Mouse (Mus musculus) CD8-positive naive resting alpha-beta T cell, adult 57 days (primary cell): ENCODE measurements around the gene Pla2g2f. TPM values are rescaled to one million over a fixed set of nuclear protein-coding genes. Genes with fewer than 3 reads are reported as not detected.

Experiments used
- total RNA-seq: library from RNA; stranded (reverse); gene quantifications from one replicate; pipeline ENCODE4 v1.2.4, GENCODE M21; 2023

Pla2g2f gene
- total RNA-seq = not detected

DNA sequence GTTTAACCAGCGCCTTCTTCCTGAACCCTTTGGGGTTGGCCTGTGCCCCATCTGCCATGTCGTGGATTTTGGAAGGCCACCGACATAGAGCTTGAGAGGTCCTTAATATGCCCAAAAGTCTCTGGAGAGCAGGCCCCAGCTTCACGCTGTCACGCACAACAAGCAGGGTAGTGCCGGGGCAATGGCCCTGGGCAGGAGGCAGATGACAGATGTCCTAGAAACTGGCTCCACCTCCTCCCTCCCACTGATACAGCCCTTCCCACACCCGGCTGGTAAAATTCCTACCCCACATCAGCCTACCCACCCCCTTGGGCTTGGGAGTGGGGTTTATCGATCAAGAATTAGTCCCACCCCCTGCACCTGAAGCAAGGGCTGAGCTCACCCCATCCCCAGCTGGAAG, at the start of gene Pla2g2f:
TSS of gene Pla2g2f (minus strand) at position 211 of the 400 bp plus-strand sequence.

DNA sequence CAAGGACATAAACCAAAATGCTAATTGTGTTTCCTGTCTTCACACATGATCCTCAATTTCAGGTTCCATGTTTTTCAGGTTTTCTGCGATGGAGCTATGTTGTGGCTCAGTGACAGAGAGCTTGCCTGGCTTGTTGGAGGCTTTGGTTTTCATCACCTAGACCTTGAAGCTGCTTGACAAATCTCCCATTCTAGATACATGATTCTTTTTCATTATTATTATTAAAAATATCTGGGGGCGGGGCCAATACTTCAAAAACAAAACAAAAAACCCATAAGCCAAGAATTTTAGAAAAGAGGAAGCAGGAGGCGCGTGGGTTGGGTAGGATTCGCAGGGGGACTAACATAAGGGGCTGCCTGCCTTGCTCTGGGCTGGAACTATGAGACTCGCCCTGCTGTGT, 18.0 kb upstream of the Pla2g2f start, which contains the start of gene Pla2g2d:
TSS of gene Pla2g2d (plus strand) at position 301 of the 400 bp plus-strand sequence.

DNA sequence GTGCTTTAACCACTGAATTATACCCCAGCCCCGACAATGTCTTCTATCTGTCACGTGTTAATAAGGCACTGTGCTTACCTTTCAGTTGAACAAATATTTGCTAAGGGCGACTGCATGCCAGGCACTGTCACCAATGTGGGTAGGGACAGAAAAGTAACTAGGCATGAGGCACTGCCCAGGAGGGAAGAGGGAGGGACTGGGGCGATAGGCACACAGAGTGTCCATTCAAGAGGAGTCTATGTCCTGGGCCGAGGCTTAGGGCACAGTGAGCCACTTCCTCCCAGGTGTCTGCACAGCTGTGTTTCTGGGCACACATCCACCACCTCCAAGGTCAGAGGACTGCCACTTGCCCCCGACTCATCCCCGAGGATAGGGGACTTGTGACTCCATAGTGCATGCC, 20.4 kb downstream of the Pla2g2f start, which contains the start of gene Ubxn10:
TSS of gene Ubxn10 (minus strand) at position 137 of the 400 bp plus-strand sequence.

DNA sequence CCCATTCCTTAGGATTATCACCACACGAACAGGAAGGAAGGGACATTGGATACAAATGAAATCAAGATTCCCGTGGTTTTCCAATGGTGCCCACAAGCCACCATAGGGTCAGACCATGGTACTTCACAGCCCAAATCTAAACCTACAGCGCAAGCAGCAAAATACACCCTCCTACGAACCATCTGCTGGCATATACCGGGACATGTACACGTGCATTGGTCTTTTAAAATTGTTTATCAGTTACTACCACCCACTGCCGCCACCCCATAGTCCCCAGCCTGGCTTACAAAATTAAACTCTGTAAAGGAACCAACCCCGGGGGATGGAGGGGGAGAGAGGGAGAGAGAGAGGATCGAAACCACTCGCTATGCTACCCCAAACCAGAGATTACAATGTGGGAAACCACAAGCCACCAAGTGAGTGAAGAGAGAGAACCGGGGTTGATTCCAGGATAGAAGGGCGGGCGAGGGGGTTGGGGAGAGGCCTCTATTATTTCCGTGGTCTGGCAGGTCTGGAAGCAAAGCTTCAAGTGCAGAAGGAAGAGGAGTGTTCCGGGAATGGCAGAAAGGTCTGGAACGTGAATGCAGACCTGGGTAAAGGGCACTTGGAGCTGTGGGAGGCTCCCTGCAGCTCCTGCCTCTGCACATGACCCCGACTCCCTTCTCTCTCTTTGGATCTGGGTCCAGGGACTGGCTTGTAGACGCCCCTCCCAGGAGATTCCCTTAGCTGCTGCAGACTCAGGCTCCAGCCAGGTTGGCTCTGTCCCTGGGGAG, 32.9 kb downstream of the Pla2g2f start, which contains the start of gene Pla2g2c:
TSS of gene Pla2g2c (plus strand) at position 439 of the 773 bp plus-strand sequence.

Other genes starting within 250 kb of the Pla2g2f start
- gene Vwa5b1, start 121.7 kb downstream of the Pla2g2f start, total RNA-seq = not detected
- gene Pla2g2c, start 32.8 kb downstream of the Pla2g2f start, total RNA-seq = 0.43 TPM
- gene Ubxn10, start 20.5 kb downstream of the Pla2g2f start, total RNA-seq = 0.18 TPM
- gene Pla2g2d, start 18.1 kb upstream of the Pla2g2f start, total RNA-seq = 0.46 TPM
- gene Pla2g5, start 105.9 kb upstream of the Pla2g2f start, total RNA-seq = not detected
- not detected for gene Gm13030, start 116.3 kb upstream of the Pla2g2f start, total RNA-seq
- not detected for gene Pla2g2e, start 120.3 kb upstream of the Pla2g2f start, total RNA-seq
- gene Otud3, start 156.3 kb upstream of the Pla2g2f start, total RNA-seq = 9.4 TPM
- gene Rnf186, start 209.5 kb upstream of the Pla2g2f start, total RNA-seq = not detected
- gene Tmco4, start 215.3 kb upstream of the Pla2g2f start, total RNA-seq = 43.7 TPM